Mouse (Mus musculus) midbrain, embryonic 16.5 days (tissue): ENCODE data around the gene Apol9b. TPM values are rescaled to one million over a fixed set of nuclear protein-coding genes. Genes with fewer than 3 reads are reported as not detected.
"Not testable (repeated sequence)": the region's sequence is repeated elsewhere in the genome, so short reads cannot be mapped to it uniquely, and the experiment has no call there.

ENCODE experiments used
- ATAC-seq: fragments of 200-750 bp; cut with Nextera tagmentation; 2 replicates; pipeline ENCODE4 v1.8.0; 2017; ENCODE audit warnings: moderate TSS enrichment
- H3K27ac ChIP-seq: fragments of 300-500 bp; sonication (generic); 2 replicates; pipeline ENCODE4 v1.5.1; 2014; ENCODE audit warnings: mild to moderate bottlenecking, low read length, mixed read lengths
- H3K27me3 ChIP-seq: fragments of 300-500 bp; sonication (generic); 2 replicates; pipeline ENCODE4 v1.6.1; 2014; ENCODE audit warnings: low read depth, low read length, mixed read lengths; ENCODE audit not compliant: control insufficient read depth, insufficient read depth
- H3K36me3 ChIP-seq: fragments of 300-500 bp; sonication (generic); 2 replicates; pipeline ENCODE4 v1.6.1; 2014; ENCODE audit warnings: mild to moderate bottlenecking, low read length, moderate library complexity, mixed read lengths; ENCODE audit not compliant: control insufficient read depth, insufficient read depth
- H3K4me1 ChIP-seq: fragments of 300-500 bp; sonication (generic); 2 replicates; pipeline ENCODE4 v1.6.1; 2014; ENCODE audit warnings: mild to moderate bottlenecking, low read length, mixed read lengths; ENCODE audit not compliant: control insufficient read depth, insufficient read depth
- H3K4me2 ChIP-seq: fragments of 300-500 bp; sonication (generic); 2 replicates; pipeline ENCODE4 v1.6.1; 2014; ENCODE audit warnings: mild to moderate bottlenecking, low read length, mixed read lengths
- H3K4me3 ChIP-seq: fragments of 300-500 bp; sonication (generic); 2 replicates; pipeline ENCODE4 v1.5.1; 2014; ENCODE audit warnings: low read depth, mild to moderate bottlenecking, low read length, moderate library complexity, mixed read lengths
- H3K9ac ChIP-seq: fragments of 300-500 bp; sonication (generic); 2 replicates; pipeline ENCODE4 v1.6.1; 2014; ENCODE audit warnings: low read depth, low read length, mixed read lengths
- H3K9me3 ChIP-seq: fragments of 300-500 bp; sonication (generic); replicated peaks from 2 replicates; pipeline ENCODE4 v1.6.1; 2014; ENCODE audit warnings: mild to moderate bottlenecking, low read length, mixed read lengths; ENCODE audit not compliant: control insufficient read depth, poor library complexity, severe bottlenecking
- WGBS: fragments of 180-500 bp; shearing (Covaris S2); extraction: QIAGEN DNeasy Blood & Tissue Kit; methylation state at CpG from one replicate; pipeline ENCODE4 v1.1.7; 2014; 5-methylcytosine and 5-hydroxymethylcytosine counted together
- polyA plus RNA-seq: library from polyadenylated mRNA; unstranded; fragments of >200 nt; fragmentation: Nextera tagmentation; extraction: Ambion mirVana; gene quantifications from 2 replicates; pipeline ENCODE4 v1.2.1, GENCODE M21; 2015

Gene Apol9b
- polyA plus RNA-seq, result not detected in 2 replicates

DNA sequence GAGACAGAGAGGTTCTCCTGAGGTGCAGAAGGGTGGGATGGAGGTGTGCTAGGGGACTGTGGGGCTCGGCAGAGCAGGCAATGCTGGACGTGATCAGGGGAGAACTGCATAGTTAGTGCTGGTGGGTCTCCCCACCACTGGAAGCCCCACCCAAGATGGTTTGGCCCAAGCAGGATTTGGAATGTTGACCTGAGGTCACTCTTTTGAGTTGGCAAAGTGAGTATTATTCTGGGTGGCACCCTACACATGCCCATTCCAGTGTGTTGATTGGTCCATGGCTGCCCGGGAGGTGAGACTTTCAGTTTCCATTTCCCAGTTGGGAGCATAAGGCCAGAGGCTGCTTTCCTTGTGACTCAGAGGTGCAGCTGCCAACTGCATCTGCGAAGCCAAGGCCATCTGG lies at the start of gene Apol9b:
Gene Apol9b (plus strand): TSS at position 301 of the 400 bp plus-strand sequence.
- not testable (repeated sequence) for H3K4me1 ChIP-seq, H3K27ac ChIP-seq, H3K4me2 ChIP-seq, H3K27me3 ChIP-seq, H3K36me3 ChIP-seq, H3K9me3 ChIP-seq, H3K4me3 ChIP-seq, ATAC-seq, H3K9ac ChIP-seq
- no CpG with 5 or more reads among the region's 4 CpGs for WGBS

DNA sequence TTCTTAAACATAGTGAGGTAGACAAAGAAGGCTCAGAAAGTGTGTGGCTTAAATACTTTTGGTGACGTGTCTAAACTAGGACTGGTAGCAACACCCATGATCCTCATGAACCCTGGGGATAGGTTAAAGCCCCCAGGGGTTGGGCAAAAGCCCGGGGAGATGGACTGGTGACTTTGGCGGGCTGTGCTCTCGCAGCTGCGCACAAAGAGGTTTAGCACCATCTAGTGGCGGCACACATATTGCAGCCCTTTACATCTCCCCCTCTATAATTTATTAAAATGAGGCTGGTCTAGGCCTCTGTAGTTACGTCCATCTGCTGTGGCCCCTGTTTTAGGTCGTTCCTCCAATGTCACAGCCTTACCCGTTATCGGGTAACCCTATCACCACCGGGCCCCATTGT lies 44.9 kb upstream of the Apol9b start:
- not testable (repeated sequence) for H3K27ac ChIP-seq, H3K4me3 ChIP-seq, H3K27me3 ChIP-seq, H3K9me3 ChIP-seq, H3K4me2 ChIP-seq, ATAC-seq, H3K9ac ChIP-seq, H3K4me1 ChIP-seq, H3K36me3 ChIP-seq
- 17% methylated on average over 9 of the region's 11 CpGs for WGBS

DNA sequence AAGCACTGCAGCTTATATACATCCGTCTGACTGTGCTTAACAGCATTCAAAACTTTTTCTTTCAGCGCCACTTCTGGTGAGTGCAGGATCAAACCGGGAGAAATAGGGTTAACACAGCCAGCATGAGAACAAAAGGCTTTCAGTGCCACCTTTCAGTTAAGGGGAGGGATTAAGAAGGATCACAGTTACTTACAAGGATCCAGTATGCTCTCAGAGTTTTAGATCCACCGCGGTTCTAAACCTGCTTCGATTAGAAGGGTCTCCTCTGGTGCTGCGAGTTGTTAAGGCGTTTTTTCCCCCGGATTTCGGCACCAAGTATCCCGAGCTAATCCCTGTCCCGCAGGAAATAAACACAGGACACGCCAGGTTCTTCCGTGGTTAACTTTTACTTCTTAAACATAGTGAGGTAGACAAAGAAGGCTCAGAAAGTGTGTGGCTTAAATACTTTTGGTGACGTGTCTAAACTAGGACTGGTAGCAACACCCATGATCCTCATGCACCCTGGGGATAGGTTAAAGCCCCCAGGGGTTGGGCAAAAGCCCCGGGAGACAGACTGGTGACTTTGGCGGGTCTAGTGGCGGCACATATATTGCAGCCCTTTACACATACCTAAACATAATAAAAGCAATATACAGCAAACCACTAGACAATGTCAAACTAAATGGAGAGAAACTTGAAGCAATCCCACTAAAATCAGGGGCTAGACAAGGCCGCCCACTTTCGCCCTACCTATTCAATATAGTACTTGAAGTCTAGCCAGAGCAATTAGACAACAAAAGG lies 37.1 kb upstream of the Apol9b start:
- Histone ChIP-seq H3K4me3 (peak overlapping the region; percentile 11; the same call in 1 of the 2 replicates), H3K4me2 (peak overlapping the region; percentile 45)
- not testable (repeated sequence) for H3K27me3 ChIP-seq, H3K27ac ChIP-seq, ATAC-seq, H3K9me3 ChIP-seq, H3K4me1 ChIP-seq, H3K36me3 ChIP-seq, H3K9ac ChIP-seq
- 7% methylated on average over 19 of the region's 20 CpGs for WGBS

DNA sequence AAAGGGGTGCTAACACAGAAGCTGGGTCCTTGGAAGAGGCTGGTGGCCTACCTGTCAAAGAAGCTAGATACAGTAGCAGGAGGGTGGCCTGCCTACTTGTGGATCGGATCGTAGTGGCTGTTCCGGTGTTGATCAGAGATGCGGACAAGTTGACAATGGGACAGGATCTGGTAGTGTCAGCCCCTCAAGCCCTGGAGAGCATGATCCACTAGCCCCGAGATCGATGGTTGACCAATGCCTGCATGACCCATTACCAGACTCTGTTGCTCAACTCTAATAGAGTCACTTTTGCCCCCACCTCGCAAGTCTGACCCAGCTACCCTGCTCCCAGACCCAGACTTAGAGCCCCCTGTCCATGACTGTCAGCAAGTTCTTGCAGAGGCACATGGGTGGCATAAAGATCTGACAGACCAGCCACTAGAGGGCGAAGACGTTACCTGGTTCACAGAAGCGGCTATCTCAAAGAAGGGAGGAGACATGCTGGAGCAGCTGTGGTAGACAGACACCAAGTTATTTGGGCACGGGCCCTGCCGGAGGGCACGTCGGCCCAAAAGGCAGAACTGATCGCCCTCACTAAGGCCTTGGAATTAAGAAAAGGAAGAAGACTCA lies 34.0 kb upstream of the Apol9b start:
- not testable (repeated sequence) for H3K4me2 ChIP-seq, H3K4me1 ChIP-seq, H3K27me3 ChIP-seq, ATAC-seq, H3K27ac ChIP-seq, H3K36me3 ChIP-seq, H3K9ac ChIP-seq, H3K4me3 ChIP-seq, H3K9me3 ChIP-seq
- WGBS, result 49% methylated on average over 11 of the region's 15 CpGs

DNA sequence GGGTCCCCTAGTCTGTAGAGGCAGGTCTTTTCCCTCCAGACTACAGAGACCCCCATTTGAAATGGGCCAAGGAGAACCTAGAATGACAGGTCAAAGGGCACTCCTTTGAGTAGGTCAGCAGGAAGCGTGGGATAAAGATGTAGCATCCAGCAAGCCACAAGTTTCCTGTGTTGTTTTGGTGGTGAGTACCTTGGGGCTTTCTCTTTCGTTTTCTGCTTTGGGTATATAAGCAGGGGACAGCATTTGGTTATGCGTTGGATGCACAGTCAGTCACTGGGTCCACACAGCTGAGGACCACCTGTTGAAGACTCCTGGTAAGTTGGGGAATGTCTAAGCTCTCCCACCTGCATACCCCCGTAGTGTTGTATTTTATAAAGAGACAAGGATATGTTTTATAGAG lies 30.2 kb upstream of the Apol9b start, which contains the start of gene Apol7e:
Gene Apol7e (plus strand): TSS at position 202 of the 400 bp plus-strand sequence.
- not testable (repeated sequence) for H3K9me3 ChIP-seq, ATAC-seq, H3K4me1 ChIP-seq, H3K4me2 ChIP-seq, H3K4me3 ChIP-seq, H3K36me3 ChIP-seq, H3K27me3 ChIP-seq, H3K9ac ChIP-seq, H3K27ac ChIP-seq
- 77% methylated on average over 4 of the region's 4 CpGs for WGBS

DNA sequence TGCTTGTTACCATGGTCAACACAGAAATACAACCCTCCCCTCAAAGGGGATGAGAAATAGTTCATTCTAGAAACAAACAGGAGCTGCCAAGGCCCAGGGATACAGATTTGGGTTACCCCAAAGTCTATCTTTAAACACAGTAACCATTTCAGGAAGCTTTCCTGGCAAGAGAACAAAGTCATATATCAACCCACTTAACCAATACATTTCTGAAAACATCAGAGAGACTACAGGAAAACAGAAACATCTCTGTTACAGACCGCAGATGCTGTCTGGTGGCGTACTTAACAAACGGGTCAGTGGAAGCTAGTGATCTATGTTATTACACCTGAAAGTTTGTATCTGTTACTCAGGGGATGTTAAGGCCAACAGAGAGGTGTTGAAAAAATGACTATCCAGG lies 23.5 kb upstream of the Apol9b start:
- H3K36me3 ChIP-seq, ATAC-seq: not testable (repeated sequence)
- WGBS, result 93% methylated on average over 3 of the region's 3 CpGs

DNA sequence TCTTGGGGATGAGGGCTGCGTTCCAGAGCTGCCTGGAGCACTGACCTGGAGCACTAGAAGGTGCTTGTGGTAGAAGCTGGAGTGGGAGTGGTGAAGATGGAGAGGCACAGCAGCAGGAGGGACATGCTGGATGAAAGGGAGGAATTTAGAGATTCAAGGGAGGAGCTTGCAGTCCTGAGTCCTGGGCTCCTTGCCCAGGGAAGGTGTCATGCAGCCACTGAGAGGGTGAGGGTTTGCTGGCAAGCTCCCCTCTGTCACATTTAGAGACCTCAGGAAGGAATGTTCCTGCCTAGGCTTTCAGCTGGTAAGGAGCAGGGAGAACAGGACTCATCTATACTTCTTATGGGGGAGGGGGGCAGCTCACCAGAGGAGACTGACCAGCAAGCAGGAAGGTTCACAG lies 19.9 kb upstream of the Apol9b start:
- H3K4me1 ChIP-seq, H3K9ac ChIP-seq, H3K27me3 ChIP-seq, H3K27ac ChIP-seq, H3K9me3 ChIP-seq, ATAC-seq, H3K4me2 ChIP-seq, H3K4me3 ChIP-seq, H3K36me3 ChIP-seq: not testable (repeated sequence)
- WGBS, result 80% methylated on average over 1 of the region's 1 CpGs

More for the DNA sequence above, 23.5 kb upstream of the Apol9b start:
- not testable (repeated sequence) for H3K4me2 ChIP-seq, H3K9me3 ChIP-seq, H3K27me3 ChIP-seq, H3K4me1 ChIP-seq, H3K9ac ChIP-seq, H3K27ac ChIP-seq, H3K4me3 ChIP-seq

DNA sequence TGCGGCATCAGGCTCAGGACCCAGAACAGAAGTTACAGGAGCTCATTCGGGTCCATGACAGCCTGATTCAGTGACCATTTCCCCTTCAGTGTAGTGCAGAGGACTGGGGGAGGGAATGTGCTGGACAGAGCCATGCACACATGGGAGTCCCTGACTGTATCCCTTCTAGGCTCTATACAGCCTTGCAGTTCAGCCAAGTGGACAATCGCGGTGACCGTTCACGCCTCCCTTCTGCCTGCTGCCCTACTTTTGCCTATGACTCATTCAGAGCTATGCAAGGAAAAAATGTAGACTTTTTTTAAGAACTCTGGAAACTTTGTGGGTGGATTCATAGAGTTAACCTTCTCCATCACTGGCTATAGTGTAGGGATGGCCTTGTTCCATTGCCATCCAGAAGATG lies 10.6 kb upstream of the Apol9b start:
- not testable (repeated sequence) for ATAC-seq, H3K4me1 ChIP-seq, H3K9ac ChIP-seq, H3K4me2 ChIP-seq, H3K27me3 ChIP-seq, H3K9me3 ChIP-seq, H3K27ac ChIP-seq, H3K4me3 ChIP-seq, H3K36me3 ChIP-seq
- WGBS, result 91% methylated on average over 2 of the region's 6 CpGs

DNA sequence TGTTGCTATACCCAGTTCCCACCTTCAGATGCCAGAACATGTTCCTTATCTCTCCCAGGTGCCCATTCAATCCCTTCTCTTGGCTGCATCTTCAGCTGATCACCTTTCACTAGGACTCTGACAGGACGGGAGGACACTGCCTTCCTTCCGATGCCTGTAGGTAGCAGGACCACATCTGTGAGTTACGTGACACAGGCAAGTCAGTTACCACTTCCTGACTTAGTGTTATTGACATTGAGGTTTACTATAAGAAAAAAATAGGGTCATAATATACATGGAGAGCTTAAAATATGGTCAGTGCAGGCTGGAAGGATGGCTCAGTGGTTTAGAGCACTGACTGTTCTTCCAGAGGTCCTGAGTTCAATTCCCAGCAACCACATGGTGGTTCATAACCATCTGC lies 7.3 kb upstream of the Apol9b start:
- H3K4me3 ChIP-seq, ATAC-seq, H3K4me2 ChIP-seq, H3K27ac ChIP-seq, H3K9me3 ChIP-seq, H3K9ac ChIP-seq, H3K27me3 ChIP-seq, H3K4me1 ChIP-seq, H3K36me3 ChIP-seq: not testable (repeated sequence)
- no CpG with 5 or more reads among the region's 3 CpGs for WGBS
